Mouse (Mus musculus): ENCODE measurements at regions not wholly inside any gene's neighbourhood (a gene's known extent, or its start where the extent isn't known, plus 50 kb on each side); places are given as distances from the start of the nearest gene placed in this dataset.
"Not testable (repeated sequence)": the region's sequence is repeated elsewhere in the genome, so short reads cannot be mapped to it uniquely, and the experiment has no call there.

- no peak for DNase-seq (ENCODE audit: low spot score)
Observed at GRCm38 (mm10) chr12:32434506-32435002, 56.0 kb downstream of the Ccdc71l start.

GRCm38 (mm10) chr12:32435126-32435525 is 56.6 kb downstream of the Ccdc71l start:
- DNase-seq (ENCODE audit: low spot score) = no peak

GRCm38 (mm10) chr12:32438209-32438608 is 59.7 kb downstream of the Ccdc71l start:
- no peak for DNase-seq (ENCODE audit: low spot score)

- no peak for DNase-seq (ENCODE audit: low spot score)
Observed at GRCm38 (mm10) chr12:32444770-32445169, 66.3 kb downstream of the Ccdc71l start.

DNA sequence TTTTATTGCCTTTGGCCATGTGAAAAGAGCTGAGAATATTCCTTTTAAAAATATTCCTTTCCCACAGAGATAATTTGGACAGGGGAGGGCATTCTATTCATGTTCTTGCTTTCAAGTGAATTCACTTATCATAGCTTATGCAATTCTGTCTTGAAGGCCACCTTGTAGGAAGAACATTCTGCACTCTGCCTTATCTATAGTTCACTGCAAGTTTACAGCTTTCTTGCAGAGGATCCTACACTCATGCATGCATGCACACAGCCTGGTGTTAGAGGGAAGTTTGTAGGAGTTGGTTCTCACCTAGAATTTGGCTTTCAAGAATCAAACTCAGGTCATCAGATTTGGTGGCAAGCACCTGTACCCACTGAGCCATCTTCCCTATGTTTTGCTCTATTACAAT is 67.4 kb downstream of the Ccdc71l start:
- no peak for DNase-seq (ENCODE audit: low spot score)

- no peak for DNase-seq (ENCODE audit: low spot score)
Observed at GRCm38 (mm10) chr12:32449373-32449772, 70.9 kb downstream of the Ccdc71l start.

DNA sequence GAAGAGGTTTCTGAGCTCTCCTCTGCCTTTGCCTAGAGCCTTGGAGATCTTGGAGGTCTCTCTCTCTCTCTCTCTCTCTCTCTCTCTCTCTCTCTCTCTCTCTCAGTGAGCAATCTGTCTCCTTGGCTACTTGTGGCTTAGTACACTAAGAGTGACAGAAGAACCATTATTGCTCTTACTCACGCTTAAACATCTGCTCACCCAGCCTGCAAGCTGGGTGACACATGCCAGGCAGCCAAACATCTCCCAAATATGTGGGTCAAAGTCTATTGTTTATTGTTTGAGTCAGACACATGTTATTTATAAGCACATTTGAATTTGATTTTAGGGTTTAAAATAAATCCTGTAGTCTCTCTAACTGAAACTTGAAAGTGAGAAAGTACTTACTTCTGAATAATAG is 72.7 kb downstream of the Ccdc71l start:
- DNase-seq (ENCODE audit: low spot score) = no peak

DNA sequence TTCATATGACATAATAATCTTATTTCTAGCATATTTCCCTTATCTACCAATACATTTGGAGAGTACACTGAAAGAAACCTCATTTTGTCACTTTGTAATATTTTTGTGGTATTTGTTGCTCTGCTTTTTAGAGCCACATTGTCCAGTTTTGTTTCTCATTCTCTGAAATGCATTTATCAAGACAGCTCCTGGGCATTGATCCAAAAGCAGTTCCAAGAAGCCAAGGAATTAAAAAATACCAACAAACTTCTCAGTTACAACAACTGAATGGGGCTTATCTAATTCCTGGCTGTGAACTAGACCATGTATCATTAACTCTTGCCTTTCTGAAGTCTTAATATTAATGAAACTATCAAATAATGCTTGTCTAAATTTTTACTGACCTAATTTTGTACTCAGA is 76.3 kb downstream of the Ccdc71l start:
- no peak for DNase-seq (ENCODE audit: low spot score)

DNA sequence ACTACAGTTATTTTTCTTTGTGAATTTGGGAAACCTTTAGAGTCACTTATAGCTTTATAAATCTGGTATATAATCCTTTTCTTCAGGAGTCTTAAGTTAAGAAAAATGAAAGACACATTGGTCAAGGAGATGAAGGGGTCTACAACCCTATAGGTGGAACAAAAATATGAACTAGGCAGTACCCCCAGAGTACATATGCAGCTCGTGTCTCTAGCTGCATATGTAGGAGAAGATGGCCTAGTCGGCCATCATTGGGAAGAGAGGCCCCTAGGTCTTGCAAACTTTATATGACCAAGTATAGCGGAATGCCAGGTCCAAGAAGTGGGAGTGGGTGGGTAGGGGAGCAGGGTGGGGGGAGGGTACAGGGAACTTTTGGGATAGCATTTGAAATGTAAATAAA is 76.7 kb downstream of the Ccdc71l start:
- not testable (repeated sequence) for DNase-seq (ENCODE audit: low spot score)

- no peak for DNase-seq (ENCODE audit: low spot score)
Observed at GRCm38 (mm10) chr12:32455913-32456312, 77.4 kb downstream of the Ccdc71l start.

DNA sequence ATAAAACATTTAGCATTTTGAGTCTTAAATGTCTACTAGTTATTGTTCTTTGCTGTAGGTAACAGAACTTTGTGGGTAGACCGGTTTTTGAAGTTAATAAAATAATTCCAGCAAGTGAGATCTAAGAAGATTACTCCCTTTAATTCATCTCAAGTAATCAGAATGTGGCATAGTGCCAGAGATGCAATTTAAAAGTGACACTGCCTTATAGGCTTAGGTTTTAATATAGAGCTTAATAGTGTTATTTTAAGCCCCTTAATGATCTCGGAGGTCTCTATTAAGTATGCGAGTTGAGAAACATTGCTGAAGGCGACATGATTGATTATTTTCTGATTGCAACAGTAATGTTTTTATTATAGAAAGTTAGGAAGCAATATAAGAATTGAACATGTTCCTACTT is 78.3 kb downstream of the Ccdc71l start:
- no peak for DNase-seq (ENCODE audit: low spot score)

DNA sequence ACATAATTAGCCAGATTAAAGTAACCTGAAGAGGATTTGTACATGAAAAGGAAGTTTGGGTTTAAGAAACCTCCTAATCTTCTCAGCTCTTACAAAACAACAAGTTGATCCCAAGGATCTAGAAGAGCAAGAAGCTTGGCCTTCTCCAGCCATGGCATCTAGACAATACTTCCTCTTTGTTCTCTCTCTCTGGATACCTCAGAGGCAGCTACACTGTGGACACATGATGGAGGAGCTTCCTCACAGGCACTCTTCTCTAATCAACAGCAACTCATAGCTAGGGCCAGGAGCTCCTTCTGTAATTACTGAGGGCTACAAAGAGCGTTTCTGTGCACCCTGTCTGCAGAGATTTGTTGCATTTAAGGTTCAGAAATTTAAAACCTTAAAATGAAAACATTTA is 79.9 kb downstream of the Ccdc71l start:
- DNase-seq (ENCODE audit: low spot score) = no peak

DNA sequence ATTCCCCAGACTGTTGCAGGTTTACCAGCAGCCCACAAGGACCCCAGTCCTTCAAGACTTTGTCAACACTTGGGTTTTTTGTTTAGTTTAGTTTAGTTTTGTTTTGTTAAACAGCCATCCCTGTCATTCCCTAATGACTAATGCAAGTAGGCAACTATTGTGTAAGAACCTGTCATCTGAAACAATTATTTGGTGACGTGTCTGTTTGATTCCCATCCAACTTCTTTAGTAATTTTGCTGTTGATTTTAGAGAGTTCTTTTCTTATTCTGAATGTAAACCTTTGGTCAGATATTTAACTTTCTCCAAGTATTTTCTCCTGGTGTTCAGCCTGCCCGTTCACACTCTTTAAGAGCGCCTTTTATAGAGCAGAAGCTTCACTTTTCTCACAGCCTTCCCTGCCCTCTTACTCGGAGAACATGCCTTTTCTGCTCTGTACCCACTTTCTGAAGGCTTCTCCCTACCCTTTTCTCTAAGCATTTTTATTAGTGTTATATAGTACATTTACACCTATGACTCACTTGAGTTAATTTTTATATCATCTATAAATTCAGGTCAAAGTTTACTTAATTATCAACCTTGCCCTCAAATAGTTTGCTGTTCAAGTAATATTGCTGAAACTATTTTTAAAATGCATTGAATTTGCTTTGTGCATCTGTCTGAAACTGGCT is 82.0 kb downstream of the Ccdc71l start:
- no peak for DNase-seq (ENCODE audit: low spot score)

DNA sequence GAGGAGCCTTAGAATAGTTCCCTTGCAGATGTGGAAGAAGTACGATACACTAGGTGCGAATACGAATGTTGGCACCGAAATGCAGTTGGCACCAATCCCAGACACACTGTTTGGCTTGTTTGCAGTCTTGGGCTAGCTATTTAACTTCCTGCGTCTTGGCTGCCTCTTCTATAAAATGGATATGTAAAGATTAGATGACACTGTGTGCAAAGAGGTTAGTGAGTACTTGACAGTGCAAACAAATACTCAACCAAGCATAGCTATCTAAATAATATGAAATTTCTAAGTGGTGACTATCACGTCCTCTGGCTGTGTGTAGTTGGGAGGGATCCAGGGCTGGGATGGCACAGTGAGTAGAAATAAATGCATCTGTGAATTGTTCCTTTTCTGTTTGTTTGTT is 86.9 kb downstream of the Ccdc71l start:
- peak; percentile 81 for DNase-seq (ENCODE audit: low spot score)

DNA sequence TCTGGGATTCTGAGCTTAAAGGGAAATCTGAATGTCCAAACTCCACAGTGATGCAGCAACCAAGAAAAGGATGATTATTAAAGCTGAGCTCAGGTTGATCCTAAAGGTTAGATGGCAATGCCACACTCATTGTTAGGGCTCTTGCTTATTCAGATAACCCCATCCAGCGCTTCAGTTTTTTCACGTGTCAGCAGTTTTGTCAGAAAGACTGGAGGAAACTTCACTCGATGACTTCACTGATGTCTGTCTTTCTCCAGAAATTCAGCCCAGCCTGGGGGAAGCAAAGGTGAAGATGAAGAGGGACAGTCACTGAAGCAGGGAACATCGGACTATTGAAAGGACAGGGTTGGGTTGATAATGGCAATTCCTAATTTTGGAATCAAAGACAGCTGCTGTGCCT is 91.4 kb downstream of the Ccdc71l start:
- no peak for DNase-seq (ENCODE audit: low spot score)

- no peak for DNase-seq (ENCODE audit: low spot score)
Observed at GRCm38 (mm10) chr12:32479451-32479850, 100.9 kb downstream of the Ccdc71l start.

GRCm38 (mm10) chr12:32480268-32480667 is 101.8 kb downstream of the Ccdc71l start:
- no peak for DNase-seq (ENCODE audit: low spot score)

- DNase-seq (ENCODE audit: low spot score) = no peak
Observed at GRCm38 (mm10) chr12:32481051-32481450, 102.5 kb downstream of the Ccdc71l start.

GRCm38 (mm10) chr12:32482343-32482742 is 103.8 kb downstream of the Ccdc71l start:
- DNase-seq (ENCODE audit: low spot score) = no peak

DNA sequence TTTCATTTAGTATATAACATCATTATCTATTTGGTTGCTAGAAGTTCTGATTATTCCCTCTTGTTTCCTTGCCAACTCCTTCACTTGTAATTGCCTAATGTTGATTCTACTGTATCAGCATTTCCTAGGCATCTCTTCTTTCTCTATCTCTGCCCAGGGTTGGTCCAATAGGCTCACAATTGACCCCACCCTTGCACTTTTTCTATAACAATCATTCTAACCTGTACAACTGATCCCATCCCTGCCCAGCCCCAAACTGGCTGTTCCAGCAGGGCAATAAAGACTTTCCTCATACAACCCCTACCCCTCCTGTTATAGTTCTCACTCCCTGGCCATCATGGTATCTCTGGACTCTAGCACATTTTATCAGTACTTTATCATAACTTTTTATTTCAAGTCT is 104.3 kb downstream of the Ccdc71l start:
- DNase-seq (ENCODE audit: low spot score) = no peak

DNA sequence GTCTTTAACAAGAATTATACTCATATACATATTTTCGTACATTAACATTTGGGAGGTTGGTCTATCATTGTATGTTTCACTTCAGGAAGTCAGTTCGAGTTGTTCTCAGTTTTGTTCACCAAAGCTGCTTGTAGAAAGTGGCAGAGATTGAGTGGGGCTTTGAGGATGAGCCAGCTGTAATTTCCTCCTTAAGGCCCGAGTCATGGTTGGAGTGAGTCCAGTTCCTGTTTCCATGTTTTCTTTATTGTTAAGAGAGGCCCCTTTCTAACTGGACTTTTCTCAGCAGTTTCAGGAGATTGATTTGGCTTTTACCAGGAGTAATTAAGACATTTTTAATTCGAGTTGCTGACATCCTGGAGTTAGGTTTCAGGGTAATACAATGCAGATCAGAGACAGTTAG is 107.7 kb downstream of the Ccdc71l start:
- DNase-seq (ENCODE audit: low spot score) = no peak

DNA sequence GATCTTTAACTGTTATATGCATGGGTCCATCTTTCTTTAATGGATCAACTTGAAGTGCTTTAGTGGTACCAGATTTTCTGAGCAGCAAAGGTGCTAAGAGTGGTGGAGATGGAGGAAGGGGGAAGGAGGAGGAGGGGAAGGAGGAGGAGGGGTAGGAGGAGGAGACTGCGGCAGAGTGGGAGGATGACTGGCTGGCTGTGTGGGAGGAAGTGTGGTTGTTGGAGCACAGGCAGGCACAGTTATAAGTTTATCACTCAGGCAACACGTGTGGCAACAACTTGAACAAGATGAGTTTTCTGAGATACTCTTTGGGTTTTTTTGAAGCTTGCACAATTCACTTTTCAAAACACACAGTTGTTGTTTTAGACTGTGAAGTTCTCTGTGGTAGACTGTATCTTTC is 108.2 kb downstream of the Ccdc71l start:
- DNase-seq (ENCODE audit: low spot score) = no peak

GRCm38 (mm10) chr12:32487883-32488577 is 109.5 kb downstream of the Ccdc71l start:
- DNase-seq (ENCODE audit: low spot score) = peak; percentile 22

DNA sequence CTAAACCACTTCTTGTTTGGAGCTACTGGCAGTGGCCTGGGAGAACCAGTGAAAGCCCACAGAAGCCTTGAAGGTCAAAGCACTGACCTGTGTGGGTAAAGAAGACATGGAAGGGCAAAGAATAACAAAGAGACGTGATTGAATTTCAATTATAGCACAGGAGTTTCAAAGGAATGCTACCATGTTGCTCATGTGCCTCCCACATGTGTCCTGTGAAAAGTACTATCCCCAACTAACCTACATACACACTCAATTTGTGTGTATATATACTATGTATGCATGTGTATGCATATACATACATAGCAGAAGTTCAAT is 110.0 kb downstream of the Ccdc71l start:
- no peak for DNase-seq (ENCODE audit: low spot score)
